Mouse (Mus musculus) left cerebral cortex, postnatal 25 days (tissue): ENCODE data around the gene Pcsk1n. TPM values are rescaled to one million over a fixed set of nuclear protein-coding genes. Genes with fewer than 3 reads are reported as not detected.

Experiments used
- DNase-seq, 2 experiments: peaks; one replicate each; pipeline ENCODE4 v3.0.0; 2022; ENCODE audit warnings: low spot score in 2 of 2, mixed read lengths in 1 of 2
- intact Hi-C: fragments of 180-260 bp; cut with DNase I; formaldehyde crosslinking; loops from one replicate; pipeline ENCODE4 v1.15.1; 2025
- total RNA-seq, 2 experiments: library from RNA; stranded (reverse); gene quantifications; 2 replicates each; pipeline ENCODE4 v1.2.3; 2021

The Pcsk1n gene
- total RNA-seq, 2 experiments from 2014 or later = 397 to 420 TPM

DNA sequence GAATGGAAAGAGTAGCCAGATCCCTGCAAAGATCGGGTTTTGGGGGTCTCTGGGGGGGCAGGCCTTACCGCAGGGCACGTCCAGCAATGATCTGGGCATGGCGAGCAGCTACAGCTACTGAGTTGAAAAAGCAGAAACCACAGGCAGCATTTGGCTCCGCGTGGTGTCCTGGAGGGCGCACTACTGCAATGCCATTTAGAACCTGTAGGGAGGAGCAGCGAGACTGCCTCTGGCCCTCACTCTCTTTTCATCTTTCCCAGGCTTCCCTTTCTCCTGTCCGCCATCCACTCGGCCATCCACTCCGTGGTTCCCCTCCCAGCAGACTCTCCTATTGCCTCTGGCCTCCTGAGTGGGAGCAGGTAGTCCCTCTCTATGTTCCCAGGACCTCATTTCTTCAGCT, 17.3 kb downstream of the Pcsk1n start:
- DNase-seq = no peak
- intact Hi-C loops = no loop called here

DNA sequence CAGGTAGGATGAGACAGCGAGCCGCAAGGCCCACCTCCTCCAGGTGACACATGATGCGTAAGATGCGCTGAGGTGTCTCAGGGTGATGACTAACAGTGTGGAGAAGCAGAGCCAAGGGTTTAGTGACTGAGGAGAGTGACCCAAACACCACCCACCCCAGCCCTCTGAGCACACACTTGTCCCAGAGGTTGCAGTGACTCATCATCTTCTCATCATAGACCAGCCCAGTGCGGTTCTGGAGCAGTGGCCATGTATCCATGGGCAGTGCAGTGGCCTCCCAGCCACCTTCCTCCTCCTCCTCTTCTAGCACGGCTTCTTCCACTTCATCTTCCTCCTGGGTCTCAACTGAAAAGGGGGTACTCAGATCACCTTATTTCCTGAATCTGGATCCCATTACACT, 18.0 kb downstream of the Pcsk1n start:
- intact Hi-C loops = no loop called here
- DNase-seq = no peak

DNA sequence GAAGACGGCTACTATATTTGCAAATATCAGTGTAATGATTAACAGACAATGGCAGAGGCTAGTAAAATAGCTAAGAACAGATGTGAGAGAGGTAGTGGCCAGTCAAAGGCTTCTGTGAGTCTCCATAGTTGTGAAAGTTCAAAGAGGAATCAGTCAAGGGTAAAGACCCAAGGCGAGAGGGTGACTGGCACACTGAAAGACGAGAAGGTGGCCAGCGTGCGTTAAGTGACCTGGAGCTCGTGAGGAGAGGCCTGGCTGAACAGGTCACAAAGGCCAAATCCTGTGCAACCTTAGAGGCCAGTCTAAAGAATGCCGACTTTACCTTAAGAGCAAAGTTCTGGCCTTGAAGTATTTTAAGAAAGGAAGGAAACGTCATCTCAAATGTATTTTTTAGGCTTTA, 26.0 kb downstream of the Pcsk1n start:
- intact Hi-C loops = loop anchor here (5.0 kb wide), 1 partner anchor 127 kb away; the partner anchor contains the start of gene Suv39h1
- DNase-seq = no peak

DNA sequence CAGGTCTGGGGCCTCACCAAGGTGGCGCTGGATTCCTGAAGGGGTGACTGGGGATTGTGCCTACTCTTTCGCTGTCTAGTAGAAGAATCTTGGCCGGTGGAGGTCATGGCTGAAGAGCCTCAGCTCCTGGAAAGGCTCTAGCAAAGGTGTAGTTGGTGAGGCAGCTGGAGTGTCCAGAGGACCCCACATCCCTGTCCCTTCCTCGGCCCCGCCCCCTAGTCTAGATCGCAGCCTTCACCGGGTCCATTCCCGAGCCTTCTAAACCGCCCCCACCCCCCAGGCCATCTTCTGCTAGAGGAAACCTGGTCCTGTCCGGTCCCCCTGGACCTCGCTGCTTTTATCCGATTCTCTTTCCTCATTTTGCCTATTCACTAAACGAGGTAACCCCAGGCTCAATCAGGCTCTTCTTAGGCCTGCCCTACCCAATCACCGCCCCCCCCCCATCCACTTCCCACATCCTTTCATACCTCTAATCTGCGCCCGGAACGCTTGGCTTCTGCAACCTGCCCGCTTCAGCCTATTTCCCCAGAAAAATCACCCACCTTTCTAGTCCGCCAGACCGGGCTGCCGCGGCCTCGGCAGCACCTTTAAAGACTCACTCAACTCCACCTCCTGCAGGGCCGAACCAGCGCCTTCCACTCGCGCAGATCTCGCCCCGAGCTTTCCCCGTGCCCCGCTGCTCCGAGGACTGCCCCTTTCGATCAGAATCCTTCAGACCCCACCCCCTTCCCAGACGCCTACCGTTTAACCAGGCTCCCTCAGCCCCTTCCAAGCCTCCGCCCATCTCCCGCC, 27.7 kb downstream of the Pcsk1n start, which contains the start of gene Hdac6:
TSS of gene Hdac6 (minus strand) at position 782 of the 792 bp plus-strand sequence.
- DNase-seq = no peak
- intact Hi-C loops = loop anchor here (1.0 to 5.0 kb wide), 2 partner anchors 48 to 125 kb away; partner anchors contain the start of genes Pqbp1, Suv39h1 and Timm17b

DNA sequence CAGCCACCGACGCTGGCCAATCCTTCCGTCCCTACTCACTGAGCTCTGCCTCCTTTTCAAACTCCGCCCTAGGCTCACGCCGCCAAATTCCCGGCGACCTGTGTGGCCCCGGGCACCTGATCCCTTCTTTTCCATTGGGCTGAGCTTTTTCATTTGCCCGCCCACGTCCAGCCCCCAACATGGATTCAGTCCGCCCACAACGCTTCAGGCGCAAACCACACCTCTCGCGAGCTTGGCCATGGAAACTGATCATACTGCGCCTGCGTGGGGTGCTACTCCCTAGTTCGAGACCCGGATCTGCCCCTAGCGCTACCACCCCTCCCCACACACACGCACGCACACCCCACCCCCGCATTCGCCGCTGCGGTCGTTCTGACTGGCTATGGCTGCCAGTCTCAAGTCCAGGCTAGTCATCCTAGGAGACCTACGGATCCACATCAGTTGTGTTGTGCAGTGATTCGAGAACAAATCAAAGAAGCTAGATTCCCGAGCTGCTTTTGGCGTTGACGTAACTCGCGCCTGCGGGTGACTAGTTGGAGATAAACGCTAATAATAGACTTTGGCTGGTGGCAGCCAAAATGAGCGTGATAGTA, 28.4 kb downstream of the Pcsk1n start:
- intact Hi-C loops = loop anchor here (1.0 to 5.0 kb wide), 2 partner anchors 49 to 124 kb away; partner anchors contain the start of genes Pqbp1, Suv39h1 and Timm17b
- peak; percentile 88 to 97 for DNase-seq

DNA sequence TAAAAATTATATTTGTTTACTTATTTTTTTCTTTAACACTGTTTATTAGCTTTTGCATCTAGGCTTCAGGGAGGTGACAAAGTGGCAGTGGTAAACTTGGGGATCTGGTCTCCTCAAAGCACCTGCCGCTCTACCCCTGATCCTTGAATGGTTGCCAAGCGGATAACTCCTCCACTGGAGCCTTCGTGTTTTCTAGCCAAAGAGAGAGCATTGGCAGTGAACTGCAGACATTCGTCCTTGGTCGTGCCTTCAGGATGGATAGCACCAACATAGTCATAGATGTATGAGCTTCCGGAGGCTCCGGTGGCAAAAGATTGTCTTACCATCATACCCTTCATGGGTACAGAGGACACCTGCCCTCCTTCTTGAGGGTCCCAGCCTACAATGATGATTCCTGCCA, 30.5 kb downstream of the Pcsk1n start:
- intact Hi-C loops = no loop called here
- DNase-seq = no peak

DNA sequence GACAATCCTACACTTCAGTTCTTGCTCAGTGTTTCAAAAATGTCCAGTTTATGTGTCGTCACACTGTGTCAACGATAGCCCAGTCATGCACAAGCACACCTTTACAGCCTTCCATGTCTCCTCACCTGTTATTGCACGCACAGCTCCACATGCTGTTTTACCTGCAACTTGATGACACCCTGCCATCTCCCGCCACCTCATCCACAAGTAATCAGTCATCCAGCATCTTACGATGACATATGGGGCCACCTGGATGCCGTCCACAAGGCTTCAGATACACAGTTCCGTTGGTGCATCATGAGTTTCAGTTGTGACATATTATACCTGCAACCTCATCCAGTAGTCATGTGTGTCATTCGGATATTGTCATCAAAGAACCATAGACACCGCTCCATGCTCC, 39.2 kb downstream of the Pcsk1n start:
- intact Hi-C loops = no loop called here
- DNase-seq = no peak

DNA sequence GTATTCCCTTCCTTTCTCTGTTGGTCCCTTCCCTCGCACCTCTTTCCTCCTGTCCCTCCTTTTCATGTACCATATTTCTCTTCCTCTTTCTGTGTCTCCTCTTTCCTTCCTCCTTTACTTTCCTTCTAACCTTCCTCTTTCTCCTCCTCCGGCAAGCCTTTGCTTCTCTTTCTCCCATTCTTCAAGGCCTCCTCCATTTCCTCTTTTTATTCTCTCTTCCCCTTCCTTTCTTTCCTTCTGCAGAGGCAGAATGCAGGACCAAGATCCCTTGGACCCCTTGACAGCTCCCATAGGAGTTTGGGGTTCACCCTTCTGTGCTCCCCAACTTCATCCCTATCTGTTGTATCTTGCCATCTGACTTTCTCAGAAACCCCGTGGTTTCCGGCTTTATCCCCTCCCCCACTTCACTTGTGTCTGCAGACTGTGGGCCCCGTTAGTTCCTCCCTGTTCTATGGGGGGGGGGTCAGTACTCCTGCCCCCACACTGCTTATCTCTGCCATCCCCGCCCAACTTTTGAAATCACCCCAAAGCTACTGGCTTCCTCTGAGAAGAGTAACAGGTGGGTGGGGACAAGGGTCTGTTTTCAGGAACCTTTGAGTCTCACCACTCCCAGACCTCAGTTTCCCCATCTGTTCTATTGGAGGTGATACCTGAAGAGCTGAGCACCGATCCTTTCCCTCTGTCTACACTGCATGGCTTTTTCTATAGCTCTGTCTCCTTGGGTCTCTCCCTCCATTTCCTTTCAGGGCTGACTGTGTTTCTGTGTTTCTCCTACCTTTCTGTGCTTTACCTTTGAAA, 44.4 kb downstream of the Pcsk1n start:
- DNase-seq = no peak
- intact Hi-C loops = loop anchor here (5.0 kb wide), 1 partner anchor 53 kb away; the partner anchor contains the start of gene Glod5

DNA sequence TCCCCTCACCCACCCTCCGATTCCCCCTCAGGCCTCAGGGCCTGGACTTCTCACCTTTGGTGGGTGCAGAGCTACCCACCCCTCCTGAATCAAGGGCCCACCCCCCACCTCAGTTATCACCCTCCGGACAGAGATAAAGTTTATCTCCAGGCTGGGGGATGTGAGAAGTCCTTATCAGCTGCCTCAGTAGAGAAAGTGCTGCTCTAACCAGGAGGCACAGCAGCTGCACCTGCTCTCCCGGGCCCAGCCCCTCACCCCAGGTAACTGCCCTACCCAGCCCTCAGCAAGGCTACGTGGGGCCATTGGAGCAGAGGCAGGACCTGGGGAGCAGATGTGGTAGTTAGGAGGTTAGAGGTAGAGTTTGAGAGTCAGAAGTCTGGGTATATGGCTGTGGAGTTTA, 46.5 kb downstream of the Pcsk1n start:
- intact Hi-C loops = no loop called here
- no peak for DNase-seq

DNA sequence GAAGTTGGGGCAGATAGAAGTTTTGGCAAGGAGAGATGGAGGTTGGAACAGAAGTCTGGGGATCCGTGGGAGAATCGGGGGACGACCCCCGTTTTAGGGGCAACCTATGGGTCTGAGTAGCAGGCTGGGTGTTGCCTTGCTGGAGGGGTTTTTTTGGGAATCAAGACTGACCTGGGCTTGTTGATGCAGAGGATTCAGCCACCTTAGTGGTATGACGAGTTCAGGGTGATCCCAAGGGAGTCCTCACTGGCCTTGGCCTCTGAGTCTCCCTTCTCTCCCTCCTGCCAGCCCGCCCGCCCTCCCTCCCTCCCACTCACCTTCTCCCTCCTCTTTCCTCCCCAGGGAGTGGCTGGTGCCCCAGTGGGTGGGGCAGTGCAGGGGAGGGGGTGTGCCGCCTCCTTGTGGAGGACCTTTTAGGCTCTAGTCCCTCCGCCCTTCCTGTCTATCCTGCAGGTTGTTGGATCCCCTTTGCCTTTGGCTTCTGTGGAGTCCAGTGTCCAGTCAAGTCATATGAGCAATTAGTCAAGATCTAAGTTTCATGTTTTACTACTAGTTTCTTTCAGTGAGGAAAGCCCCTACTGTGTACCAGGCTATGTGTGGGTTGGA, 48.1 kb downstream of the Pcsk1n start:
- intact Hi-C loops = no loop called here
- DNase-seq = no peak

DNA sequence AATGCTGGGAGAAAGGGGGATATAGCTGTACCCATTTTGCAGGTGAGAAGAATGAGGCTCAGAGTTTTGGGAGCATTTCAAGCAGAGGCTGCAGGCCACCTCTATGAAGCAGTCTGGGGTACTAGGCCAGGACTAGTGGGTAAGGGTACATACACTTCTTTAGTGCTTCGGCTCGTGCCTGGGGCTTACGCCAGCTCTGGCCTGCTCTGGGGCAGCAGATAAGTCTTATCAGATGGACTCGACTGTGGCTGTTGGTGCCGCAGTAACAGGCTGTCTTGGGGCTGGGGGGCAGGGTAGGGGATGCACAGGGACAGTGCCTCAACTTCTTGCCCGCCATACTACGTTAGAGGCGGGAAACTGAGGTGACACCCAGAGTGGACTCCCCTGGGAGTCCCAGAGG, 48.6 kb downstream of the Pcsk1n start:
- DNase-seq = no peak
- intact Hi-C loops = no loop called here

DNA sequence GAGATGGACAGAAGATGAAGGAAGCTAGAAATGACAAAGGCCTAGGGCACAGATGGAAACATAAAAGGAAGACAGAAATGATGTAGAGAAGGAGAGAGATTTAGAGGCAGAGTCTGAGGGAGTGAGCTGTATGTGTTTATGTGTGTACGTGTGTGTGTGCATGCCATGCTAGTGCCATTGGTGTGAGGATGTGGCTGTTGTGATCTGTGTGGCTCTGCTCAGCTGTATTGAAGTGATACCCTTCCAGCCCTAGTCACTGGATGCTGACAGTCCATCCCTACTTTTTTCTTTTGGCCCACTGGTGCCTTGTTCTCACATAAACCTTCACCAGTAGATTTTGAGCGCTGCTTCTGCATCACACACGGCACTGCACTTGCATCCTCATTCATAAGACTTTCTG, 49.3 kb downstream of the Pcsk1n start:
- DNase-seq = no peak
- intact Hi-C loops = no loop called here

DNA sequence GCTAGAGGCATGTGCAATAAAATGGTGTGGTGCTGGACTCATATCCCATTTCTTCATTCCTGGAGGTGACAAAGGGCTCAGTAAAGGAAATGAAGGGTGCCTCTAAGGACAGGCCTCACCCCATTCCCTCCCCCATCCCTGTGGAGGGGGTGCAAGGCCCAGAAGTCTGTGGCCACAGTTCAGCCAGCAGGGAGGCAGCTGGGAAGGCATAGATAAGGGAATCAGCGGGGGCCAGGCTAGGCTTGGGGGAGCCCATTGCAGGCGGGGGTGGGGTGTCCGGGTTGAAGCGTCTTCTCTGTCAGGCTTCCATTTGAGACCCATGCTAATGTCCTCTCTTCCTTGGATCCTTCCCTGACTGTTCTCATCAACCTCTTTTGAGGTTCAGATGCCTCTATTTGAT, 51.7 kb downstream of the Pcsk1n start:
- no peak for DNase-seq
- intact Hi-C loops = no loop called here

Other genes with a start within 250 kb of the Pcsk1n start
- gene Plp2, start 248.4 kb upstream of the Pcsk1n start, total RNA-seq = 1 to 10 TPM; 5.9 to 7.7 TPM
- gene Magix, start 238.6 kb upstream of the Pcsk1n start, total RNA-seq = under 1 TPM; 0.41 to 0.57 TPM
- 10 to 100 TPM; 33.2 to 34.0 TPM for gene Gpkow, start 222.7 kb upstream of the Pcsk1n start, total RNA-seq
- 10 to 100 TPM; 57.6 to 61.6 TPM for gene Wdr45, start 205.5 kb upstream of the Pcsk1n start, total RNA-seq
- not detected for gene Gm45208, start 197.6 kb upstream of the Pcsk1n start, total RNA-seq
- 100 to 1,000 TPM in 1 of 2 experiments, 10 to 100 TPM in 1; 99.9 to 103 TPM for gene Praf2, start 191.4 kb upstream of the Pcsk1n start, total RNA-seq
- 10 to 100 TPM; 19.5 to 22.1 TPM for gene Ccdc120, start 168.9 kb upstream of the Pcsk1n start, total RNA-seq
- gene Tfe3, start 157.3 kb upstream of the Pcsk1n start, total RNA-seq = 10 to 100 TPM; 29.9 to 36.0 TPM
- 100 to 1,000 TPM in 1 of 2 experiments, 10 to 100 TPM in 1; 99.6 to 105 TPM for gene Gripap1, start 130.1 kb upstream of the Pcsk1n start, total RNA-seq
- 1 to 10 TPM; 7.0 to 8.9 TPM for gene Kcnd1, start 97.5 kb upstream of the Pcsk1n start, total RNA-seq
- gene Otud5, start 78.5 kb upstream of the Pcsk1n start, total RNA-seq = 10 to 100 TPM; 74.8 to 83.2 TPM
- 10 to 100 TPM; 55.3 to 57.3 TPM for gene Pim2, start 41.6 kb upstream of the Pcsk1n start, total RNA-seq
- 10 to 100 TPM; 46.6 to 47.4 TPM for gene Slc35a2, start 35.8 kb upstream of the Pcsk1n start, total RNA-seq
- gene Pqbp1, start 20.6 kb upstream of the Pcsk1n start, total RNA-seq = 10 to 100 TPM; 77.7 to 86.6 TPM
- gene Timm17b, start 20.5 kb upstream of the Pcsk1n start, total RNA-seq = 10 to 100 TPM; 19.1 to 21.7 TPM
- not detected for gene Gm10491, start 12.0 kb upstream of the Pcsk1n start, total RNA-seq
- not detected for gene Gm10490, start 10.3 kb upstream of the Pcsk1n start, total RNA-seq
- not detected for gene Eras, start 8.8 kb downstream of the Pcsk1n start, total RNA-seq
- gene Hdac6, start 28.1 kb downstream of the Pcsk1n start, total RNA-seq = 10 to 100 TPM; 49.9 to 50.4 TPM
- gene Gata1, start 58.2 kb downstream of the Pcsk1n start, total RNA-seq = not detected
- not detected for gene Glod5, start 98.7 kb downstream of the Pcsk1n start, total RNA-seq
- 10 to 100 TPM; 22.3 to 26.5 TPM for gene Suv39h1, start 154.9 kb downstream of the Pcsk1n start, total RNA-seq
- gene Was, start 170.7 kb downstream of the Pcsk1n start, total RNA-seq = 1 to 10 TPM; 1.1 to 1.5 TPM
- 100 to 1,000 TPM; 189 to 222 TPM for gene Wdr13, start 213.1 kb downstream of the Pcsk1n start, total RNA-seq
- 100 to 1,000 TPM in 1 of 2 experiments, 10 to 100 TPM in 1; 97.4 to 123 TPM for gene Rbm3, start 226.1 kb downstream of the Pcsk1n start, total RNA-seq